Mouse (Mus musculus) lung, adult 2 months (tissue): Measurements from ENCODE around the gene Zfp609. TPM values are rescaled to one million over a fixed set of nuclear protein-coding genes. Genes with fewer than 3 reads are reported as not detected.

Source experiments
- DNase-seq: peaks from one replicate; pipeline ENCODE4 v3.0.0; 2022
- H3K4me1 ChIP-seq: fragments of 200-500 bp; 2 replicates; pipeline ENCODE4 v1.6.1; 2011; ENCODE audit warnings: low read length; ENCODE audit not compliant: control insufficient read depth, insufficient read depth
- H3K4me3 ChIP-seq: fragments of 200-500 bp; replicated peaks from 2 replicates; pipeline ENCODE3; 2011; ENCODE audit warnings: low read depth, mild to moderate bottlenecking, control low read depth, low read length; ENCODE audit errors: extremely low read depth
- CTCF ChIP-seq: fragments of 200-500 bp; IDR thresholded peaks from 2 replicates; pipeline ENCODE4 v1.5.1; 2011; ENCODE audit warnings: mild to moderate bottlenecking, low read length, control low read depth; ENCODE audit not compliant: insufficient read depth
- POLR2A ChIP-seq: fragments of 200-500 bp; IDR thresholded peaks from 2 replicates; pipeline ENCODE4 v1.6.1; 2011; ENCODE audit warnings: low read depth, mild to moderate bottlenecking, control low read depth, low read length, borderline replicate concordance; ENCODE audit errors: extremely low read depth
- WGBS: fragments of 180-500 bp; shearing (Covaris S2); methylation state at CpG from one replicate; pipeline ENCODE4 v1.1.7; 2018; 5-methylcytosine and 5-hydroxymethylcytosine counted together
- polyA plus RNA-seq: library from polyadenylated mRNA; depleted of rRNA; stranded (reverse); fragments of >200 nt; gene quantifications from 2 replicates; pipeline ENCODE4 v1.2.3, GENCODE M21; 2012

Zfp609 gene
- polyA plus RNA-seq, 1 experiment: 11.7 TPM

GRCm38 (mm10) chr9:65682994-65683393 is 144.4 kb downstream of the Zfp609 start:
- no peak for DNase-seq
- no peak overlapping the region for H3K4me3 ChIP-seq
- 50% methylated on average over 1 of the region's 1 CpGs for WGBS
- H3K4me1 ChIP-seq: peaks cover 48% of the 10 kb centered on the region
- 0 out of 2 replicates have a peak, but pooled peaks have one; percentile 26 for TF ChIP-seq CTCF
- TF ChIP-seq POLR2A: no peak

DNA sequence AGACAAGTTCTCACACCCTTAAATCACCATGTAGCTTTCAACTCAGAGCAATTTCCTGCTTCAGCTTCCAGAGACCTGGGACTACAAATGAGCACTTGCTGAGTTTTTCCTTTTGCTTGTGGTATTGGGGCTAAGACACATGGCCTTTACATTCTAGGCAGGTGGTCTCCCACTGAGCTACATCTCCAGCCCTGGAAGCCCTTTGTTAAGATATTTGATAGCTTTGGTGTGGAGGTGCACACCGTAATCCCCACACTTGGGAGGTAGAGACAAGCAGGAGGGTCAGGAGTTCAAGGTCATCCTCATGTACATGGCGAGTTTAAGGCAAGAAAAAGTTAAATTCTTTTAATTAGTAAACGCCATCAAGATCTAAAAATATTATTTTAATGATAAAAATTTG is 145.2 kb downstream of the Zfp609 start:
- H3K4me1 ChIP-seq: peaks cover 48% of the 10 kb centered on the region
- no peak for TF ChIP-seq CTCF
- TF ChIP-seq POLR2A: no peak
- no peak overlapping the region for H3K4me3 ChIP-seq
- no peak for DNase-seq
- WGBS: 78% methylated on average over 3 of the region's 3 CpGs

DNA sequence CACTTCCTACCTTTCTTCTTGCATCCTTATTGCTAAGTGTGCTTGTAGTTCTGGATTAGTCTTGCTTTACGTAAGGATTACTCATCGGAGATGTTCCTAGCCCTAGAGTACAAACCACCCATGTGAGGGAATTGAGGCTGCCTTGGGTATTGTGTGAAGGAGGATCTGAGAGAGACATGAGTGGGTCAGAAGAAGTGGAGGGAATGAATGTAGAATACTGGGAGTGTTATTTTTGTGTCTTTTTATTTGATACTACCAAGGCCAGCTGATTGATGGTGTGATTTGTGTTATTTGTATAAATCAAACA is 145.8 kb downstream of the Zfp609 start:
- no peak for TF ChIP-seq CTCF
- TF ChIP-seq POLR2A: no peak
- Histone ChIP-seq H3K4me3 (peak overlapping the region; percentile 16), H3K4me1 (peaks cover 48% of the 10 kb centered on the region)
- 46% methylated on average over 2 of the region's 2 CpGs for WGBS
- no peak for DNase-seq

DNA sequence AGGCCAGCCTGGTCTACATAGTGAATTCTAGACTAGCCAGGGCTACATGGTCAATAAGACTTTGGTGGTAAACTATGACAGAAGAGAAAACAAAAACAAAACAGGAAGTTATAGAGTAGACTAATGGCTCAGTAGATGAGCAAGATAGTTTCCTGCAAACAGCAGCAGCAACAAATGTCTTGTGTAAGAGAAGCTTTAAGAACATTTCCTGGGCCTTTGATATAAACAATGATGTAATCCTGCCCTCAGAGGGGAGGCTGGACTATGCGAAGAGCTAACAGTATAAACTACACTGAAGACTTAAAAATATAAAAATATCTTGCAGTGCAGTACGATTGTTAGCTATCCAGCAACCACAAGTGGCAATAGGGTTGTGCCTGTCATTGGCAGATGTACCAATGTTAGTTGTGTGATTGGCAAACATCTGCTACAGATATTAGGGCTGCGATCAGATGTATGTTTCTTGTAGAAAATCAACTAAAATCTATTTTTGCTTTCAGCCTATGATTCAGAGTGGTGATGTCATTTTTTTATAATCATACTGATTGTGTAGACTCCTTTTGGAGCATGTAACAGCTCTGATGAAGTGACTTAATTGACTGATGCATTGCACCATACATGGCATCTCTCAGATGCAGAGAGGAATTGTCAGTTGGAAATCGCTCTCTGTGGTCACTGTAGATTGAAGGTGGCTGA is 146.3 kb downstream of the Zfp609 start:
- 32% methylated on average over 4 of the region's 4 CpGs for WGBS
- H3K4me1 ChIP-seq: peaks cover 48% of the 10 kb centered on the region
- no peak for DNase-seq
- H3K4me3 ChIP-seq: peak overlapping the region; percentile 16
- TF ChIP-seq POLR2A: no peak
- TF ChIP-seq CTCF: no peak

- peak; percentile 75 for DNase-seq
- H3K4me3 ChIP-seq: peak overlapping the region; percentile 60
Observed at GRCm38 (mm10) chr9:65679181-65679761, 148.1 kb downstream of the Zfp609 start.

DNA sequence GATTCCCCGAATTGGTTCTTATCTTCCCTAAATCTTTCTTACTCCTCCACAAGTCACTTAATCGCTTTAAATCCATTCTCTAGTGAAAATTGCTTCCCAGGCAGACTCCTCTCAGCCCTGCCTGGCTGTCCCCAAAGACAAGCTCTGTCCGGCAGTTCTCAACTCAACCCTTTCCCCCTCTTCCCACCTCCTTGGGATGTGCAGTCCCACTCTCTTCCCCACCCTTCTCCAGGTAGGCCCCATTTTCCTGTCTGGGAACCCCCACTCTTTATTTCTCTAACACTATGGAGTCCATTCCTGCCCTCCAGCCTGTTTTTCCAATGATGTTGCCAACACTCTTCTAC is 150.3 kb downstream of the Zfp609 start:
- no peak for TF ChIP-seq POLR2A
- no peak for TF ChIP-seq CTCF
- 5% methylated on average over 3 of the region's 3 CpGs for WGBS
- peaks cover 46% of the 10 kb centered on the region for H3K4me1 ChIP-seq
- peak overlapping the region; percentile 68 for H3K4me3 ChIP-seq
- DNase-seq: no peak

More at GRCm38 (mm10) chr9:65679181-65679761, 148.1 kb downstream of the Zfp609 start:
- WGBS: 14% methylated on average over 5 of the region's 5 CpGs
- TF ChIP-seq CTCF: no peak
- TF ChIP-seq POLR2A: 0 out of 2 replicates have a peak, but pooled peaks have one; percentile 15
- H3K4me1 ChIP-seq: peaks cover 50% of the 10 kb centered on the region

DNA sequence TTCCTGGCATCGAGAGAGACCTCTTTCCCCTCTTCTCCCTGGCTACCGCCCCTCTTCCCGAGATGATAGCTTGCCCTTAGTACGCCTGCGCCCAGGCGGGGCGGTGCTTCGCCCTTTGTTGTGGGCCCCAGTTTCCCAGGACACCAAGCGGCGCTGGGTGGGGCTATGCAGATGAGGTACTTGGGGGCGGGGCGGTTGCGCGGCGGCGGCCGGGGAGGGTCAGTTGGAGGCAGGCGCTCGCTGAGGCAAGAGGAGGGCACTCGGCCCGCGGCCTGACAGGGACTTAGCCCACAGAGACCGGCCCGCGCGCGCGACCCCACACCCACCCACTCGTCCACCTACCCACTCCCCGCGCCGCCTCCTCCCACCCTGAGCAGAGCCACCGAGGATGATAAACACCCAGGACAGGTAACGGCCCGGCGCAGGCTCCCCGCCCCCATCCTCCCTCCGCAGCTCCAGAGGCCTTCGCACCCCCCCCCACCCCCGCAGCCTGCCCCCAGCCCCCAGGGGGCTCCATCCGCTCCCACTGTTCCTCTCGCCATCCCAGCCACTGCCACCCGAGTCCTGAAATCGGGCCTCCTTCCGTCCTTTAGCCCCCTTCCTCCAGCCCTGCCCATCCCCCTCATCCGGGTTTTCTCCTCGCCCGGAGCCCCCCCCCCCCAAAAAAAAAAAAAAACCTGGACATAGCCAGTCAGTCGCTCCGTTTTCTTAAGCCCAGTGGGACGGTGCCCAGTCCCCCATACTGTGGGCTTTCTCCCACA is 150.8 kb downstream of the Zfp609 start:
- Histone ChIP-seq H3K4me1 (peaks cover 43% of the 10 kb centered on the region), H3K4me3 (peak overlapping the region; percentile 68)
- DNase-seq: peak; percentile 95
- TF ChIP-seq CTCF: no peak
- TF ChIP-seq POLR2A: peak; percentile 67; the same call in 1 of the 2 replicates
- under 1% methylated on average over 47 of the region's 51 CpGs for WGBS

GRCm38 (mm10) chr9:65675461-65676357 is 151.7 kb downstream of the Zfp609 start:
- Histone ChIP-seq H3K4me3 (peak overlapping the region; percentile 9), H3K4me1 (peaks cover 40% of the 10 kb centered on the region)
- TF ChIP-seq CTCF (no peak), POLR2A (no peak)
- WGBS: 27% methylated on average over 8 of the region's 8 CpGs
- DNase-seq: no peak

DNA sequence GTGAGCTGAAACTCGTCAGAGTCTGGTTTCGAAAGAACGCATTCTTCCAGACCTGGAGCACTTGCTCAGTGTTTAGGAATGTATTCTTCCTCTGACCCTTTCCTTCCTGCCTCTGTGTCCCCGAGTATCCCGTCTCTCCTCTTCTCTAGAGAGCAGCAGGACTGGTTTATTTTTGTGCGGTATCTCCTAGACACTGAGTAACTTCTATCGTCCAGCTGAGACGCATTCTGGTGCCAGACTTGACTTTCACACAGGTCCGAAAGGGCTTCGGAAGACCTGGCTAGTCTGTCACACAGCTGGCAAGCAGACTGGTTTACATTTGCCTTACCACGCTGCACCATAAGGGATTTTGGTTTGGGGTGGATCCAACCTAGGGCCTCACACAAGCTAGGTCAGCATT is 154.4 kb downstream of the Zfp609 start:
- TF ChIP-seq CTCF (no peak), POLR2A (no peak)
- 31% methylated on average over 11 of the region's 11 CpGs for WGBS
- no peak for DNase-seq
- peaks cover 21% of the 10 kb centered on the region for H3K4me1 ChIP-seq
- H3K4me3 ChIP-seq: no peak overlapping the region
